Mouse (Mus musculus) urinary bladder, postnatal 36 days (tissue): ENCODE measurements around the gene Gm14410.
"Not testable (repeated sequence)": the region's sequence is repeated elsewhere in the genome, so short reads cannot be mapped to it uniquely, and the experiment has no call there.

ENCODE experiments used
- DNase-seq, 2 experiments: peaks; one replicate each; pipeline ENCODE4 v3.0.0; 2022; ENCODE audit warnings: low spot score in 2 of 2, mixed read lengths in 1 of 2

Gm14410 gene

DNA sequence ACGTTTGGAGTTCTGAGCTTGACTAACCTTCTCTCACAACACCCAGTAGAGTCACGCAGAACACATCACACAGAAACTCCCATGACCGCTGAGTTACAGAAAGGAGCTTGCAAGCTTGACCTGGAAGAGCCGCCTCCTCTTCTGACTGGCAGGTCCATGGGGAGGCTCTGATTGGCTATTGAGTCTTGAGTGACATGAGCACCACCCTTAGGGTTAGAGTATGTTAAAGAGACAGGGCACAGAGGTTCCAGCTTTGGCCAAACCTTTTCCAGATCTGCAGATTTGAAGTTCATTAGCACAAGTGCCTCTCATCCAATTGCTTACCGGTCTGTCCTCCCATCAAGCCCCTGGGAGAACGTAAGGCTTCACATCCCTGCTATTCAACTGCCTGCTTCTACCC, at the start of gene Gm14410:
Gene Gm14410 (minus strand): TSS at position 81 of the 400 bp plus-strand sequence.
- DNase-seq: peak; percentile 71 to 83

DNA sequence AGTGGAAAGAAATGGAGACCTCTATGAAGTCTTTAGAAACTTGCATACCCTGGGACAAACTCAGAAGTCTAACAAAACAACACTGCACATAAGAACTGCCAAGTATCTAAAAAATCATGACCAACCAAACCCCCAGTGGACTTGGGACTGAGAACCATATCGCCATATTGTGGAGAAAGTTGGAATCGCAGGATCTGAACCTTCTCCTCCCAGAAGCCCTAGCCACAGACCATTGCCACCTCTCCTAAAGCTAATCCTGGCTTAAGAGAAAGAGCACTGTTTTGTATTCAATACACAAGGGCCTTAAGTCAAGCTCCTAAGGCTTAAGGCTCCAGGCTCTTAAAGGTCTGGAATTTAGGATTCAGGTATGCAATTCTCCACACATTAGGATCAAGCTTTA, 41.2 kb upstream of the Gm14410 start:
- not testable (repeated sequence) for DNase-seq

DNA sequence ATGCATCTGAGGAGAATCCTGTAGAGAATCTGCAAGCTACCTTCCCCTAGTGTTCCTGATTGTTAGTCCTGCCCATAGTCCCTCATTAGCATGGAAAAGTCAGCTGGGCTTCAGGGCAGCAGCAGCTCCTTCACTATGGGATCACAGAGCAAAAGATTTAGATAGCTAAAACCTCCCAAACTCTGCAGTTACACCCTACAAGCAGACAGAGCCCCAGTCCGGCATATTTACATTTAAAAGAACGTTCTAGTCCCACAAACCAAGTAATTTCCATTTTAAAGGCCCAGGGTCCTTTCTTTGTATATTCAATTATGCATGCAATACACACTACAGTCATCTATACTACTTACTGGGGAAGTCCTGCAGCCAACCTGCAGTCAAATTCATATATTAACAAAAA, 24.2 kb upstream of the Gm14410 start:
- DNase-seq: not testable (repeated sequence)

DNA sequence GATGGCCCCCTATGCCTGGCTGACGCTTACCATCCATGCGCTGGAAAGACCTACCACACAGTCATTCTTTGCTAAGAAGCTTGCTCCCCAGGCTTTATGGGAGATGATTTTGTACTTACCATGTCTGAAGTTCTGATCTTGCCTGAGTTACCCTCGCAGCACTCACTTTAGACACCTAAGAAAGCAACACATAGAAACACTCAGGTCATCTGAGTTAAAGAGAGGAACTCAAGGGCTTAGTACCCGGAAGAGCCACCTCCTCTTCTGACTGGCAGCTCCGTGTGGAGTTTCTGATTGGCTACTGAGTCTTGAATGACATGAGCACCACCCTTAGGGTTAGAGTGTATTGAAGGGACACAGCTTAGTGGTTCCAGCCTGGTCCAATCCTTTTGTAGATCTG, 33.5 kb downstream of the Gm14410 start:
- DNase-seq: not testable (repeated sequence)
